Mouse (Mus musculus): Measurements from ENCODE around the gene Casp12. TPM values are rescaled to one million over a fixed set of nuclear protein-coding genes. Genes with fewer than 3 reads are reported as not detected.

Casp12 gene
- total RNA-seq, 2 experiments from 2014 or later: 0.68 to 0.98 TPM

Other genes with a start within 250 kb of the Casp12 start
- gene Casp1, start 46.9 kb upstream of the Casp12 start, total RNA-seq (2021): 1 to 10 TPM; 1.2 TPM
- under 1 TPM; 0.31 to 0.37 TPM for gene Casp4, start 36.6 kb upstream of the Casp12 start, total RNA-seq (2021)

All from layer of hippocampus, postnatal 25 days (tissue).